Mouse (Mus musculus) lung, postnatal 0 days (tissue): ENCODE measurements at regions not wholly inside any gene's neighbourhood (a gene's known extent, or its start where the extent isn't known, plus 50 kb on each side); places are given as distances from the start of the nearest gene placed in this dataset.

Experiments used
- ATAC-seq: fragments of 200-750 bp; cut with Nextera tagmentation; 2 replicates; pipeline ENCODE4 v1.8.0; 2017; ENCODE audit warnings: moderate library complexity
- DNase-seq: peaks from one replicate; pipeline ENCODE4 v3.0.0-alpha.2; 2016; ENCODE audit warnings: low spot score
- H3K27ac ChIP-seq: fragments of 300-500 bp; sonication (generic); 2 replicates; pipeline ENCODE4 v1.5.1; 2014; ENCODE audit warnings: antibody characterized with exemption, mild to moderate bottlenecking, low read length, mixed read lengths
- H3K27me3 ChIP-seq: fragments of 300-500 bp; sonication (generic); replicated peaks from 2 replicates; pipeline ENCODE4 v1.6.1; 2014; ENCODE audit warnings: low read length, mixed read lengths; ENCODE audit not compliant: insufficient read depth
- H3K36me3 ChIP-seq: fragments of 300-500 bp; sonication (generic); 2 replicates; pipeline ENCODE4 v1.6.1; 2014; ENCODE audit warnings: low read length, mixed read lengths; ENCODE audit not compliant: insufficient read depth
- H3K4me1 ChIP-seq: fragments of 300-500 bp; sonication (generic); 2 replicates; pipeline ENCODE4 v1.6.1; 2014; ENCODE audit warnings: antibody characterized with exemption, low read depth, low read length, mixed read lengths; ENCODE audit not compliant: insufficient read depth
- H3K4me2 ChIP-seq: fragments of 300-500 bp; sonication (generic); replicated peaks from 2 replicates; pipeline ENCODE4 v1.6.1; 2014; ENCODE audit warnings: low read depth, mild to moderate bottlenecking, low read length, moderate library complexity, mixed read lengths
- H3K4me3 ChIP-seq: fragments of 300-500 bp; sonication (generic); 2 replicates; pipeline ENCODE4 v1.5.1; 2014; ENCODE audit warnings: low read depth, low read length
- H3K9ac ChIP-seq: fragments of 300-500 bp; sonication (generic); replicated peaks from 2 replicates; pipeline ENCODE4 v1.6.1; 2014; ENCODE audit warnings: low read depth, mild to moderate bottlenecking
- H3K9me3 ChIP-seq: fragments of 300-500 bp; sonication (generic); 2 replicates; pipeline ENCODE4 v1.6.1; 2016; ENCODE audit warnings: low read length, mixed read lengths
- CTCF ChIP-seq: IDR thresholded peaks from 2 replicates; pipeline ENCODE4 v1.5.1; 2016; ENCODE audit warnings: antibody characterized with exemption, mild to moderate bottlenecking
- EP300 ChIP-seq: IDR thresholded peaks from 2 replicates; pipeline ENCODE4 v1.6.1; 2016; ENCODE audit warnings: antibody characterized with exemption, mild to moderate bottlenecking, control low read depth
- WGBS: fragments of 180-500 bp; shearing (Covaris S2); extraction: QIAGEN DNeasy Blood & Tissue Kit; methylation state at CpG from one replicate; pipeline ENCODE4 v1.1.7; 2014; 5-methylcytosine and 5-hydroxymethylcytosine counted together

DNA sequence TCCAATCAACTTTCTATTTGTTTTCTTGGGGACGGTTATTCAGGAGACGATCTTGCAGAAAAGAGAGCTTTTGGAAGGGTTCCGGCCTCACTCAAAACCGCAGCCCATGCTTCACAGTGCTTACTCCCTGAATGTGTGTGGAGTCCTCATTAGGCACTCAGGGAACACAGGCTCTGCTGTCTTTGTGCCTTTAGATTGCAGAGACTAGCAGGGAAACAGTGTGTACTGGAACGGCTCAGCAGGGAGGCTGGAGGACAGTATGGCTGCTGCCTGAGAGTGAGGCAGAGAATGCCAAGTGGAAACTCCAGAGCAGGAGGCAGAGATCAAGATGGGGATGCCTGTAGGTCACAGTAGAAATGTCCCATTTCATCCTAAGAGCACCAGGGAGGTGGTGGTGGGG, 87.4 kb upstream of the Kcnd3 start:
- WGBS: 79% methylated on average over 5 of the region's 5 CpGs
- Histone ChIP-seq H3K9me3 (no peaks in the 10 kb centered on the region), H3K36me3 (no peaks in the 10 kb centered on the region), H3K4me1 (no peaks in the 10 kb centered on the region), H3K9ac (no peak overlapping the region), H3K27ac (no peak overlapping the region), H3K27me3 (no peaks in the 10 kb centered on the region), H3K4me2 (no peak overlapping the region), H3K4me3 (no peak overlapping the region)
- ATAC-seq (no peak), DNase-seq (no peak)
- TF ChIP-seq EP300 (no peak), CTCF (no peak)

DNA sequence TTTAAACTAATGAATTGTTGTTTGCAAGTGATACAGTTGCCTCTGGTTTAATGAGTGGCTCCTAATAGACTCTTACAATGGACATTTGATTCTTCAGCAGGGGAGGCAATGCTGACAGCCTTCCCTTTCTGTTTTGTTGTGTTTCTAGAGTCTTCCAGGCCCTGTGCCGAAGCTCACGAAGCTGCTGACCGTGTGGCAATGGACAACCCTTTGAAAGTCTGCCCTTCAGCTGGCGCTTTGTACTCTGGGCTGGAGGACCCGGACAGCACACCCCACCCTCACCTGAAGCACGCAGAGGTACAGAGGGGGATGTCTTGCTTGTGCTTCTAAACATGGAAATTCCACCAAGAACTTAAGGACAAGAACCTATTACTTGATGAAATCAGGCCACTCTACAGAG, 85.3 kb upstream of the Kcnd3 start:
- ATAC-seq (no peak), DNase-seq (no peak)
- Histone ChIP-seq H3K4me2 (no peak overlapping the region), H3K9me3 (no peaks in the 10 kb centered on the region), H3K4me1 (no peaks in the 10 kb centered on the region), H3K36me3 (no peaks in the 10 kb centered on the region), H3K27me3 (no peaks in the 10 kb centered on the region), H3K4me3 (no peak overlapping the region), H3K9ac (no peak overlapping the region), H3K27ac (no peak overlapping the region)
- WGBS: 84% methylated on average over 6 of the region's 6 CpGs
- no peak for TF ChIP-seq EP300
- TF ChIP-seq CTCF: no peak

DNA sequence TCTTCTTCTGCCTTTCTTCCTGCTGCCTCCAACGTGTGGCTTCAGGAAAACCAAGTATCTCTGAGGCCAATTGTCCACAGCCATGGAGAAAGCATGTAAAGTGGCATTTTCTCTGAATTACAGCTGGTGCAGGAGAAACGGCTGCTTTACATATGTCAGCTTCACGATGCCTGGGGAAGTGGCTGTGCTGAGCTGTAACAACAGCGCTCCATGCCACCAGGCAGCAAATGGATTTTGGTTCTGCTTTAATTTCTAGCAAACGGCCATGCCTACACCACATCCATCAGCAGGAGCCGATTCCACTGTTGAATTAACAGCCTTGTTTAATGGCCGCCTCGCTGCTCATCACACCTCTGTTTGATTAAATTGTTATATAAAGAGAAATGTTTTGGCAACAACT, 84.2 kb upstream of the Kcnd3 start:
- no peaks in the 10 kb centered on the region for H3K36me3 ChIP-seq
- H3K4me3 ChIP-seq: no peak overlapping the region
- no peaks in the 10 kb centered on the region for H3K9me3 ChIP-seq
- no peak overlapping the region for H3K4me2 ChIP-seq
- no peaks in the 10 kb centered on the region for H3K4me1 ChIP-seq
- no peak overlapping the region for H3K27ac ChIP-seq
- H3K27me3 ChIP-seq: no peaks in the 10 kb centered on the region
- no peak overlapping the region for H3K9ac ChIP-seq
- no peak for TF ChIP-seq EP300
- TF ChIP-seq CTCF: no peak
- WGBS: 70% methylated on average over 8 of the region's 8 CpGs
- no peak for DNase-seq
- ATAC-seq: no peak

DNA sequence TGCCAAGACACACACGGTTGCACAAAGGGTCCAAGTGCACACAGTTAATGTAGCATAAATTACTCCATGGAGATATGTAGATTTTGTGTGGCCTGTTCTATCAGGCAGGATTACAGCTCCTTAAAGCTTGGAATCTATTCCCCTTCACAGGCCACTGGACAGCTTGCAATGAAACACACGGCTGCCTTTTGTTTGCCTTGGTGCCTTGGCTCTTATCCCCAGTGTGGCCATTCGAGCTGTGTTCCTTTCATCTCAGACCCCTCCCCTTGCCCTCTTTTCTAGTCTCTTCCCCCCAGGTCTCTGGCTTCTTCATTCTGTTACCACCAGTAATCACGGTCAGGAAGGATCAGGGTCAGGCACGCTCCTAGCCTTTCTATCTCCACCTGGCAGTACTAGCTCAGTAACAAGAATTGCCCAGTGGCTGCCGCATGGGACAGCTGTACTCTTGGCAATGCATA, 79.7 kb upstream of the Kcnd3 start:
- DNase-seq: no peak
- Histone ChIP-seq H3K4me2 (no peak overlapping the region), H3K4me1 (no peaks in the 10 kb centered on the region), H3K9ac (no peak overlapping the region), H3K36me3 (no peaks in the 10 kb centered on the region), H3K4me3 (no peak overlapping the region), H3K27ac (no peak overlapping the region), H3K27me3 (no peaks in the 10 kb centered on the region), H3K9me3 (no peaks in the 10 kb centered on the region)
- 65% methylated on average over 6 of the region's 6 CpGs for WGBS
- no peak for ATAC-seq
- TF ChIP-seq CTCF (no peak), EP300 (no peak)

DNA sequence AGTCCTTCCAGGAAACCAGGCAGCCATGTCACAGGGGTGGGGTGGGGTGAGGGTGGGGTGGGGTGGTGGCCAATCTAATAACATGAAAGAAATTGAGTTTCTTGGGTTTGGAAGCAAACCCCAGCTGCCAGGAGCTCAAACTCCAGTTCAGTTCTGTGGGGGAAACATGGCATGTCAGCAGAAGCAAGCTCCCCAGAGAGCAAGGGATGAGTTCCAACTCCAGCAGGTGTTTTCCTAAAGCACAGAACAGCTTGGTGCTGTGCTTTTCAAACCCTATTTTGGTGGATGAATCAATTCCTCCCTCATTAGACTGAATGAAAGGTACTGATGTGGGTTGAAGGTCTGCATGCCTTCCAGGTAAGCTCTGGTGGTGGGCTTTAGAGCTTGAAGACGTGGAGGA, 77.8 kb upstream of the Kcnd3 start:
- DNase-seq (no peak), ATAC-seq (no peak)
- no peaks in the 10 kb centered on the region for H3K9me3 ChIP-seq
- no peak overlapping the region for H3K9ac ChIP-seq
- no peak overlapping the region for H3K4me3 ChIP-seq
- no peaks in the 10 kb centered on the region for H3K4me1 ChIP-seq
- TF ChIP-seq EP300 (no peak), CTCF (no peak)
- H3K27me3 ChIP-seq: no peaks in the 10 kb centered on the region
- 65% methylated on average over 1 of the region's 1 CpGs for WGBS
- H3K36me3 ChIP-seq: no peaks in the 10 kb centered on the region
- no peak overlapping the region for H3K27ac ChIP-seq
- no peak overlapping the region for H3K4me2 ChIP-seq

DNA sequence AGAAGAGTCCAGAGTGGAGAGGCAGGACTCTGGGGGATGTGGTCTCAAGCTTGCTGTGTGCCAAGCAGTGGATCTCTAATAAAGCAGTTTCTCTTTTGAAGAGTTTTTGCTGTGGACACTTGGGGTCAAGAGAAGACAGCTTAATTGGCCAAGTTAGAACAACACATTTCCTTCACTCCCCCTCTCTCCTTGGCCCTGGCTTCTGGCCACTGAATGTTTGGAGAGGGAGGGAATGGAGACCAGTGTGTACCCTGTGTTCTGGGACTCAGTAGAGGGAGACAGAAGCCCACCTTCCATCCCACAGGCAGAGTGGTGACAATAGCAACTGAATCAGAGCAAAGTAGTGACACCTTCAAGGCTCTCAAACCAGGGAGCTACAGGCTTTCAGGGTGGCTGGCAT, 77.3 kb upstream of the Kcnd3 start:
- no peaks in the 10 kb centered on the region for H3K4me1 ChIP-seq
- no peak overlapping the region for H3K9ac ChIP-seq
- H3K27ac ChIP-seq: no peak overlapping the region
- no peak overlapping the region for H3K4me3 ChIP-seq
- H3K9me3 ChIP-seq: no peaks in the 10 kb centered on the region
- no peak for ATAC-seq
- TF ChIP-seq CTCF: no peak
- no peak for TF ChIP-seq EP300
- H3K27me3 ChIP-seq: no peaks in the 10 kb centered on the region
- no peak overlapping the region for H3K4me2 ChIP-seq
- no peaks in the 10 kb centered on the region for H3K36me3 ChIP-seq
- no peak for DNase-seq

DNA sequence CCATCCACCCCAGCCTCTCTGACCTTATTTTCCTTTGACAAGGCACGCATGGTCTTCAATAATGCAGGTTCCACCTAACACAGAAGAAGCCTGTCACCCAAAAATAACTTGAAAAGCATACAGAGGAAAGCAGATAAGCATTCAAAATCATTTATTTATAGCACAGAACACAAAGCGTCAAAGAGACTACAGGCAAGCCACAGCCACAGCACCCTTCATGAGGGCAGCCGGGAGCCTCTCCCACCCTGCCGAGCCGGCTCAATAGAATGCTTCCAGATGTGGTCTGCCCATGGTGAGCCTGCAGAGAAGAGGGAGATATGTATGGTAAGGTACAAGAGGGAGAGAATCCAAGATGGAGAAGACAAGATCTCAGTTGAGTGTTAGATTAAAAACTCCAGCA, 76.7 kb upstream of the Kcnd3 start:
- Histone ChIP-seq H3K9me3 (no peaks in the 10 kb centered on the region), H3K4me2 (no peak overlapping the region), H3K27ac (no peak overlapping the region), H3K4me3 (no peak overlapping the region), H3K27me3 (no peaks in the 10 kb centered on the region), H3K9ac (no peak overlapping the region), H3K36me3 (no peaks in the 10 kb centered on the region), H3K4me1 (no peaks in the 10 kb centered on the region)
- no peak for DNase-seq
- no peak for ATAC-seq
- WGBS: 67% methylated on average over 5 of the region's 5 CpGs
- no peak for TF ChIP-seq EP300
- TF ChIP-seq CTCF: no peak
